Mouse (Mus musculus) bone marrow, adult 2 months (tissue): ENCODE results near the gene Cdk14. TPM values are rescaled to one million over a fixed set of nuclear protein-coding genes. Genes with fewer than 3 reads are reported as not detected.
A peak's percentile ranks its signal among the peaks of the same experiment; 100 is the strongest.

Source experiments
- H3K27ac ChIP-seq: fragments of 200-500 bp; 2 replicates; pipeline ENCODE4 v1.5.1; 2012; ENCODE audit warnings: low read depth, mild to moderate bottlenecking, control low read depth, inconsistent platforms, low read length; ENCODE audit not compliant: control insufficient read depth, poor library complexity, insufficient read depth
- H3K4me1 ChIP-seq: fragments of 200-500 bp; 2 replicates; pipeline ENCODE4 v1.6.1; 2011; ENCODE audit warnings: low read length; ENCODE audit not compliant: control insufficient read depth, insufficient read depth
- H3K4me3 ChIP-seq: fragments of 200-500 bp; replicated peaks from 2 replicates; pipeline ENCODE3; 2011; ENCODE audit warnings: mild to moderate bottlenecking, low read depth, low read length, control low read depth; ENCODE audit not compliant: control insufficient read depth
- CTCF ChIP-seq: fragments of 200-500 bp; IDR thresholded peaks from 2 replicates; pipeline ENCODE4 v1.5.1; 2011; ENCODE audit warnings: low read length, control low read depth; ENCODE audit not compliant: control insufficient read depth, insufficient read depth
- POLR2A ChIP-seq: fragments of 200-500 bp; IDR thresholded peaks from 2 replicates; pipeline ENCODE4 v1.6.1; 2011; ENCODE audit warnings: low read depth, mild to moderate bottlenecking, control low read depth, low read length, borderline replicate concordance; ENCODE audit not compliant: control insufficient read depth
- WGBS: fragments of 180-500 bp; shearing (Covaris S2); methylation state at CpG from one replicate; pipeline ENCODE4 v1.1.7; 2018; 5-methylcytosine and 5-hydroxymethylcytosine counted together
- polyA plus RNA-seq: library from polyadenylated mRNA; stranded (reverse); fragments of >200 nt; gene quantifications from 2 replicates; pipeline ENCODE4 v1.2.4, GENCODE M21; 2011; ENCODE audit warnings: low replicate concordance; ENCODE audit not compliant: missing spikeins, insufficient read depth, insufficient read length

Gene Cdk14
- polyA plus RNA-seq, 1 experiment, result 1.0 TPM

DNA sequence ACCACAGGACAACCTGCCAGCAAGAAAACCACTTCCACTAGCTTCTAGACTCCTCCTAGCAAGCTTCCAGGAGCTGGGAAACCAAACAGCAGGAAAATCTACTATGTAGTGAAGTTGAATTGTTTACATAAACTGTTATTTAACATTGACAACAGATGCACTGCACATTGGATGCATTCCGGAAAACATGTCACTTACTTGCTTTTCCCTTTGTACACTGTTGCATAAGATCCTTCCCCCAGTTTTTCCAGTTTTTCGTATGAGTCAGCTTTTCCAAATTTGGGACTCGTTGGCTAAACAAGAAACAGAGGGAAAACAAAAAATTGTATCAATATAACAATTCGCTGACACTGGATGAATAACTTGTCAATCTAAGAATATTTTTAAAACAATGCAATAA lies 193.1 kb downstream of the Cdk14 start:
- WGBS, result 75% methylated on average over 4 of the region's 4 CpGs
- no peaks in the 10 kb centered on the region for H3K4me1 ChIP-seq
- H3K27ac ChIP-seq, result no peak overlapping the region
- H3K4me3 ChIP-seq, result no peak overlapping the region
- TF ChIP-seq CTCF (no peak), POLR2A (no peak)

GRCm38 (mm10) chr5:5211780-5212135 lies 208.4 kb downstream of the Cdk14 start:
- 78% methylated on average over 1 of the region's 1 CpGs for WGBS
- TF ChIP-seq POLR2A (no peak), CTCF (no peak)
- H3K4me1 ChIP-seq, result no peaks in the 10 kb centered on the region
- H3K4me3 ChIP-seq, result no peak overlapping the region
- H3K27ac ChIP-seq, result no peak overlapping the region

DNA sequence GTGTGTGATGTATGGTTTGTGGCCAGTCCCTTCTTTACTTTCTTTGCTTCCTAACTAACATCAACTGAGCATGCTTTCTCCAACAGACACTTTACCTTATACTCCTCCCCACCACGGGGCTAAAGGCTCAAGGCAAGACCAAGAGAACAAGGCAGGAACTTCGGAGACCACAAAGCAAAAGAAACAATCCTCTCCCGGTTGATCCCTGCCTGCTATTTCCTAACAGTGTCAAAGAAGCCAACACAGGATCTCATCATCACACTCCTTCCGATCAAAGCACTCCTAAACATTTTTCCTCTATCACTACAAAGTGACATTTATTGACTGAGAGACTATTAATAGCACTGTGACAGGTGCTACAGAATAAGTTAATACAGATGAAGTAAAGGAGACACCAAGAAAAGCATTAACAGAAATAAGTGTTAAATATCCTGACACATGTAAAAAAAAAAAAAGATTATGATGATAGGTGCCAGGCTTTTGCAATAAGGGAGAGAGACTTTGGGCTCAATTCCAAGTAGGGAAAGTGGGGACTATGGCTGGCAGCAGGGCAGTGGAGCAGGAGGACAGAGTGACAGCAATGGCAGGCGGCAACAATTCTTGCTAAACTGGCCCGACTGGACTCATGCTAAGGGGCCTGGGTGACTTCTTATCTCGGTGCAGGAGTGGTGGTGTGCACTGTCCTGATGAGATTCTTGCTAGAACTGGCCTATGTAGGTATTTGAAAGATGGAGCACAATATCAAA lies 208.9 kb downstream of the Cdk14 start:
- WGBS, result 58% methylated on average over 7 of the region's 7 CpGs
- H3K27ac ChIP-seq, result no peak overlapping the region
- no peaks in the 10 kb centered on the region for H3K4me1 ChIP-seq
- H3K4me3 ChIP-seq, result no peak overlapping the region
- TF ChIP-seq CTCF (no peak), POLR2A (no peak)

DNA sequence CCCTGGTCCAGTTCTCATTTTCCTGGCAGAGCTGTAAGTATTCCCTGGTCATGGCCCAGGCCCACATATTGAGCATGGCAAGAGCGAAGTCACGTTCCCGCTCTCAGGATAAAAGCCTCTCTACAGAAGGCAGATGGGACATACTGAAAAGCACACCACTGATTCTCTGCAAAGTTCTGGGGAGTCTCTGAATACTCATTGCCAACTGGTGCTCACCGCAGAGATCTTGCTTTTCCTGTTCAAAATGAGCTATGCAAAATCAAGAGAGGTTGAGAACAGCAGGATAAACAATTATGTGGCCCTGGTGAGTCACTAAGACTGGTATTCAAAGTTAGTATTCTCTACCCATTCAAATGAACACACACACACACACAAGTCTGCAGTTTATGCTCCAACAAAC lies 212.1 kb downstream of the Cdk14 start:
- TF ChIP-seq CTCF, result no peak
- TF ChIP-seq POLR2A, result no peak
- 83% methylated on average over 4 of the region's 4 CpGs for WGBS
- H3K27ac ChIP-seq, result no peak overlapping the region
- no peaks in the 10 kb centered on the region for H3K4me1 ChIP-seq
- H3K4me3 ChIP-seq, result no peak overlapping the region

GRCm38 (mm10) chr5:5206012-5206411 lies 214.1 kb downstream of the Cdk14 start:
- H3K4me1 ChIP-seq, result no peaks in the 10 kb centered on the region
- 28% methylated on average over 9 of the region's 9 CpGs for WGBS
- no peak for TF ChIP-seq POLR2A
- TF ChIP-seq CTCF, result no peak
- H3K4me3 ChIP-seq, result no peak overlapping the region
- no peak overlapping the region for H3K27ac ChIP-seq

GRCm38 (mm10) chr5:5194562-5195221 lies 225.4 kb downstream of the Cdk14 start:
- no peak overlapping the region for H3K27ac ChIP-seq
- WGBS, result 86% methylated on average over 5 of the region's 5 CpGs
- TF ChIP-seq POLR2A (no peak), CTCF (no peak)

DNA sequence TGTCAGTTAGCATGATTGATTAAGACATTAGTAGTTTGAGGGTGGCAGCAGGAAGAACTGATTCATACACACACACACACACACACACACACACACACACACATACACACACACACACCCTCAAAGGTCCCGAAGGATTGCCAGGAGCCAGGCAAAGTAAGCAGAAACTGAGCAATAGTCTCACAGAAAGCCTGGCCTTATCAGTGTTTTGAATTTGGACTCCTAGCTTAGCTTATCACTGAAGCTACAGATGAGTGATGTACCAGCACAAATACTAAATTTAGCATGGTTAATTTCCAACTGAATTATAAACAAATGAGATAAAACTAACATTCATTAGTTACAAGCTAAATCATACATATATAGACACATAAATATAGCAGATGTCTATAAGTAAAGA lies 230.5 kb downstream of the Cdk14 start:
- Histone ChIP-seq H3K27ac (no peak overlapping the region), H3K4me3 (no peak overlapping the region), H3K4me1 (no peaks in the 10 kb centered on the region)
- no peak for TF ChIP-seq POLR2A
- no peak for TF ChIP-seq CTCF
- WGBS, result 48% methylated on average over 1 of the region's 1 CpGs

More at GRCm38 (mm10) chr5:5194562-5195221, 225.4 kb downstream of the Cdk14 start:
- H3K4me3 ChIP-seq, result no peak overlapping the region
- H3K4me1 ChIP-seq, result no peaks in the 10 kb centered on the region

DNA sequence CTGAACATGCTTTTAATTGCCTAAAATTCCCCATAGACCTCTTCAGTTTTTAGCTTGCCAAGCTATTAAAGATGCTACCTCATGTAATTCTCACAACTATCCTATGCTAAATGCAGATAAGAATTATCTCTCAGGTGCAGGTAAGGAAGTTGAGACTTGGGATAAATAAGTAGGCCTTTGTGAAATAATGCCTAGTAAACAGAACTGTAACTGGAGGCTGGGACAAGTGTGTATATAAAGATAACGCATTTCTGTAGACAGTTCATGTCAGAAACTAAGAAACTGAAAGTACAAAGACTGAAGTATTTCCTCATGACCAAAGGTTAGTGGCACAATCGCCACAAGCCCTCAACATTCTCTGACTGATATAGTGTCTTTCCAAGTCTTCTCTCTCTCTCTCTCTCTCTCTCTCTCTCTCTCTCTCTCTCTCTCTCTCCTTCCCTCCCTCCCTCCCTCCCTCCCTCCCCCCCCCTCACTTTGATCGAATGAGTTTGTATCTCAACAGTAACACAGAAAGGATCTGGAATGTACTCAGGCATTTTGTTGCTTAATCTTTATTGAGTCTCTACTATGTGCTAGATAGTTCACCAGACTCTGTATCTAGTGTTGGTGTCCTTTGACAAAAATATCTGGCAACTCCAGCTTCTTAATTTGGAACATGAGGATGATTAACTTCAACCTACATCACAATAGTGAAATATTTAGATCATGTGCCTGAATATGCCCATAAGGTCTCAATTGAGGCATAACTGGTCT lies 233.9 kb downstream of the Cdk14 start:
- Histone ChIP-seq H3K27ac (peak overlapping the region; percentile 36; the same call in 1 of the 2 replicates), H3K4me1 (no peaks in the 10 kb centered on the region), H3K4me3 (no peak overlapping the region)
- TF ChIP-seq CTCF (no peak), POLR2A (no peak)
- 30% methylated on average over 3 of the region's 3 CpGs for WGBS
